Mouse (Mus musculus): ENCODE data around the gene Actn1.

Actn1 gene

DNA sequence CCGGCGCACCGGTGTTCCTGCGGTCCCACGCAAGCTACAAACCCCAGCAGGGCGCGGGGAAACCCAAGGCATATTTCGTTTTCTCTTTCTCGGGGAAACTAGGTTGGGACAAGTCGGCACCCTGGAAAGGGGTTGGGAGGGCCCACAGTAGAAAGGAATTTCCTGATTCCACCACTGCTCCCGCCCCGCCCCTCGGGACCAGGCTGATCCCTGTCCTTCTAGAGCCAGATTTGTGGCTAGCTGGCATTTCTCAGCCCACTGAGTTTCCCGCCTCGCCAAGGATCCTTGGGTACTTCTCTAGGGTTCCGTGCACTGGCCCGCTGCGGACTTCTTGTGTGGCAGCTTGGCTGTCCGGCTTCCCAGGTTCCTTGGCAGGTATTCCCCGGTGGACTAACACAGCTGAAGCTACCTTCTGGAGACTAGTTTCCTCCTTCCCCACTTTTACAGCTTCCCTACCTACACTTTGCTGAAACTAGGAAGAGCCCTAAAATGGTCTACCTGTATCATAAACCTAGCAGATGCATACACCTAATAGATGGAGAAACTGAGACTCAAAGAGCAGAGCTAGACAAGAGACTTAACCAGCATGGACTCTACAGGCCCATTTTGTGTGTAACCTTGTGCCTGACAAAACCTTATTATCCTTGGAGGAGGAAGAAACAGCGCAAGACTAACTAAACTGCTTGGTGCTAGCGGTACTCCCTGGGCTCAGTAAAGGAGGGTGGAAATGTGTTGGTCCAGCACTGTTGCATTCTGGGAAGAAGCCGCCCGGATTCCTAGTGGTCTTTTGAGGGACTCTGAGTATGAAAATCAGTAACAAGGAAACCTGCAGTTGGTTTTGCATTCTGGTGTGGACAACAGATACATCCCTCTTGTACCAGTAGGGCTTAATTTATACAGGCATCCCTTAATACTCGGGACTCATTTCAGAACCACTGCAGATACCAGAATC is 849 bp upstream of the Actn1 start:
- in situ Hi-C loops (cut with MboI; ENCODE audit: unreplicated experiment in 2 of 2), result no loop called here

DNA sequence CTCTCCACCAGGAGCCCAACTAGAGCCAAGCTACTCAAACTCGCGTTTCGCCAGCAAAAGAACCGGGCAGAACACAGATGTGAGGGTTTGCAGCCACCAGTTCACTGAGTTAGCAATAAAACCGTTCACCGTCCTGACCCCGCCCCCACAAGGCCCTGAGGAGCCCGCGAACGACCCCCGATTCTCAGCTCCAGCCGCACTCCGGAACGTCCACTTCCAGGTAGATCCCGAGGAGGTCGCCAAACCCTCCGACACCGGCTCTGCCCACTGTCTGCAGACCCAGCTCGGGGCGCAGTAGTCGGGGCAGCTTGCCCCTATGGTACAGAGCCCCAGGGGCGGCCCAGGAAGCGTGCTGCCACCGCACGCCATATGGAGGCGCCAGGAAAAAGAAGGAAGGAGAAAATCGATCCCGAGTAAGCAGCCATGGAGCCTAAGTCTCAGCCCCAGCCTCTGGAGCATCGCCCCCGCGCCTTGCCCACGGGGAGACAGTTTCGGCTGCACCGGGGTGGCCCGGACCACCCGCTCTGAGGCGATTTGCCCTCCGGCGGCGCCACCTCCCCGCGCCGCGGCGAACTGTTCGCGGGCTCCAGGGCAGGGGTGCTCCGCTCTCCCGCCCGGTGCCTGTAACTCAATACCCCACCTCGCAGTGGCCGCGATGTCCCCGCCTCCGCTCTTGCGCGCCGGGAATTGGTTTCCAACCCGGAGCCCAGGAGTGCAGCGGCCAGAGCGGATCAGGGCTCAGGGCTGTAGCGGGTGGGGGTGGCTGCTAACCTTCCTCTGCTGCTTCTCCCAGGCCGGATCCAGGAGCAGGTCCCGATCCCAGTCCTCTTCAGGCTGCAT is 735 bp downstream of the Actn1 start:
- in situ Hi-C loops (cut with MboI; ENCODE audit: unreplicated experiment in 2 of 2), result loop anchor here (5.0 kb wide), 3 partner anchors 42 to 118 kb away; no protein-coding TSS in a partner anchor

DNA sequence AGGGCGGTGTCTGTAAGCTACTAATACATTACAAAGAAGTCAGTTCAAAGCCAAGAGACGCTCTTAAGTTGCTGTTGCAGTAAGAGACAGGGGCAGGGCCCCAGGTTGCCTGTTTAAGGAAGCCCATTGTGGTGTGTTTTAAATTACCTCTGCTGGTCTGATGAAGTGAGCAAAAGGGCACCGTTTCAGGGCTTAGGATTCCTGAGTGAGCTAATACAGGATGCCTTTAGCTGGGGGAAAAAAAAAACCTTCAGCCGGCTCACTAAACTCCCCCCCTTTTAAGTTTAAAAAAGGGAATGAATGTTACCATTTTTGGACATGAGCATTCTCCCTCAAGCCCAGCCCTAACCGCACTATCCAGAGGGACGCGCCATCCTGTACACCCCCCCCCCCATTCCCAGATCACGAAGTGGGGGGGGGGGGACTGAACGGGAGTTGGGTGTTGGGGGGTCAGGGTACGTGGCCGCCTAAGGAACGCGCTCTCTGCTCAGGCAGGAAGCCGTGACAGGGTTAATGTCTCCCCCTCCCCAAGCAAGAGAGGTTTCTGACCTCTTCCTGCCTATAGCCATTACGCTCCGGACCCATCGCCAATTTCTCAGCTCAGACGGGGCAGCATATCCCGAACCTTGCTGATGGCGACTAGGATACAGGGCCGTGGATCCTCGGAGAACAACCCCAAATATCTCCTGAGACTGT is 1.5 kb downstream of the Actn1 start:
- in situ Hi-C loops (cut with MboI; ENCODE audit: unreplicated experiment in 2 of 2), result loop anchor here (5.0 kb wide), 3 partner anchors 41 to 119 kb away; no protein-coding TSS in a partner anchor

DNA sequence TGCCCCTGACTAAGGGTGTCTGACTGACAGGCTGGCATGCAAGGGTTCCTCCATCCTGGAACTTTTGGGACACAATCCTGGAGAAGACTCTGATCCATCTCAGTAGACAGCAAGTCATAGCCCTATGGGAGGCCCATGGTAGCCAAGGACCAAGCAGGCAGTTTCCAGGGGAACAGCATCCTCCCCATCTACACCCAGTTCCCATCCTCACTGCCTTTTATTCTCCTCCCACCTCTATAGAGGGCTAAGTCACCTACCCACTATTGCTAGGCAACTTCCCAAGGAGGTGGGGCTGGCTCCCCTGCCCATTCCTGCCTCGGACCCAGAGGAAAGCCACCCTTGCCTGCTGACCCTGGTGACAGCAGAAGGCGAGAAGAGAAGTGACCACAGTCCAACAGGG is 8.2 kb downstream of the Actn1 start:
- in situ Hi-C loops (cut with MboI; ENCODE audit: unreplicated experiment in 2 of 2), result no loop called here

DNA sequence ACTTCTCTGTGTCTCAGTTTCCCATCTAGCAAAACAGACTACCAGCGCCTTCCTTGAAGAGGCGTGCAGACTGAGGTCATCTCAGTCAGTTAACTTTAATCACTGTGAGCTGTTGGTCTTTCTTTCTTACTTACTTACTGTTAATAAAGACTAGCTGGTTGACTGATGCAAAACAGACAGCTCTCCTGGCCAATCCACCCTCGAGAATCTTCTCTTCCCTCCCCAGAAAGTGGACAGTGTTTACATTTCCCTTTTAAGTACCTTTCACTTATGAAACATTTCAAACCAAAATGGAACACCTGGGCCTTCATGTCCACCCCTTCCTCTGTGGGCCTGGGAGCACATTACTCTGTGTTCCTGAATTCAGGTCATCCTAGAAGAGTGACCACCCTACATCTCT is 8.6 kb downstream of the Actn1 start:
- in situ Hi-C loops (cut with MboI; ENCODE audit: unreplicated experiment in 2 of 2), result no loop called here

DNA sequence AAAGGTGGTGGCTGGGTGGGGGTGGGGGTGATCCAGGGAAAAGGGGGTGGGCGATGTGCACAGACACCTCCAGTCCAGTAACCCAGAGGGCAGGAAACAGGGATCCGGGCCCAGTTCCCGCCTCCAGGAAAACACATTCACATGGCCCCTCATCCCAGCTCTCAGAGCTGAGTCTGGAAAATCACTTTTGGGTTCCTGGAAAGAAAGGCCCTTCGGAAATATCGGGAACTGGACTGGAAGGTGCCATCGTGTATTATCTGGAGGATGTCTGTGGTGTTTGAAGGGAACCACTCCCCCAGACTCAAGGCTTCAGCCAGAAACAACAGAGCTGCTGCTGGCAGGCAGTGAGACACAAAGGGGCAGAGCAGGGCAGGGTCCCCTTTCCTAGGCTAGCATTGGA is 10.6 kb downstream of the Actn1 start:
- in situ Hi-C loops (cut with MboI; ENCODE audit: unreplicated experiment in 2 of 2), result no loop called here

DNA sequence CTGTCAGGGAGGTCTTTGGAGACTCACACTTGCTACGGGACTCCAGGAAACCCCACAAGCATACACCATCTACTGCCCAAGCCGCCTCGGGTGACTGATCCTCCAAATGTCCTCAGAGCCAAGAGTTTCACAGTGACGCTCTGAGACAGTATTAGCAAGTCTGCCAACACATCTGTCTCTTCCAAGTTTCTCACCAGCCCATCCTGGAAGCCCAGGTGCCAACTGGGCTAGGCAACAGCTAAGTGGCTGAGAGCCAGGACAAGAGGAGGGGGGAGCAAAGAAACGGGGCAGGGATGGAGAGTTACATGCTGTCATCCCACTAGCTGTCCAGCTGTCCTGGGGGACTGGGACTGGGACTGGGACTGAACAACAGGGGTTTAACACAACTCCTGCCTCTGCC is 13.1 kb downstream of the Actn1 start:
- in situ Hi-C loops (cut with MboI; ENCODE audit: unreplicated experiment in 2 of 2), result no loop called here

DNA sequence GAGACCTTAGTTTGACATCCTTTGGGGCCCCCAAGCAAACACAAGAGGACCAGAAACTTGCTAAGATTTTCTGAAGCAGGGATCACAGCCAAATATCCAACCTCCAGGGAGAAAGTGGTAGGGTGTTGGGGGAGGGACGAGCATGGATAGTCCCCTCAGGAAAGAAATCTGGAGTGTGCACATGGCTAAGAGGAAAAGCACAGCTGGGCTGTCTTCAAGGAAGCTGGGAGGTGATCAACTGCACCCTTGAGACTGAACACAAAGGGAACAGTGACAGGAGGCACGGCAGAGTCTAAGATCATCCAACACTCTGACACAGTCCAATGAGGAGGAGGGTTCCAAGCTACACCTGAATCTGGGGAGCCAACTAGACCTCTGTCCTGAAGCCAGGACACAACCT is 13.7 kb downstream of the Actn1 start:
- in situ Hi-C loops (cut with MboI; ENCODE audit: unreplicated experiment in 2 of 2), result no loop called here

DNA sequence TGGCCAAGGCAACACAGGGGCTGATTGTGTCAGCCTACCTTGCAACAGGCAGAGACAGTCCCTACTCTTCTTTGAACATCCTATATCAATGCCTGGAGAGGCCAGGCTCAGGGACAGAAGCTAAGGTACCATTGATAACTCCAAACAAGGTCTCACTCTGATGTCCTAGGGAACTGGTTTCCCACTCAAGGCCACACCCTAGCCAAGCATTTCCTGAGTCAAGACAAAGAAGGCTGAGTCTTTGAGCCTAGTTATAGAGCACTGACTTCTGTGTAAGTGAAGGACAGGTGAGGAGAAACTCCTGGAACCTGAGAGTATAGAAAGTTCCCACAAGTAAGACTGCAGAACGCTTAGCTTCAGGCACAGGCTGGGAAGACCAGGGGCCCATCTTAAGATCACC is 15.4 kb downstream of the Actn1 start:
- in situ Hi-C loops (cut with MboI; ENCODE audit: unreplicated experiment in 2 of 2), result no loop called here

DNA sequence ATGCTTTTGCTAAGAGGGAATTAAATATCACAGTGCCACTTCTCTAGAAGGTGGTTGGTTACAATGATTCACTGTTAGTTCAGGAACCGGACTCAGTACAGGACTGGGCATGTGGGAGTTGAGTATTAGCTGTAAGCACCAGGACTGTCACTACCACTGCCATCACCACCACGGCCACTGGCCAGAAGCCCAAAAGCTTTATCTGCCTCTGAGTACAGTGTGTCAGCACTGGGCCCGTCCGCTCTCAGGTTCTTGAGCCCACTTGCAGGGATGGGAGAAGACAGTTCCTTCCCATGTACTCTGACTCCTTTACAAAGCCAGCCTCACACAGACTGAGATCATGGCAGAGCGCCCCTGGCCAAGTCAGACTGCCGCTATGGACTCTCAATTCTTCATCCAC is 16.0 kb downstream of the Actn1 start:
- in situ Hi-C loops (cut with MboI; ENCODE audit: unreplicated experiment in 2 of 2), result no loop called here

DNA sequence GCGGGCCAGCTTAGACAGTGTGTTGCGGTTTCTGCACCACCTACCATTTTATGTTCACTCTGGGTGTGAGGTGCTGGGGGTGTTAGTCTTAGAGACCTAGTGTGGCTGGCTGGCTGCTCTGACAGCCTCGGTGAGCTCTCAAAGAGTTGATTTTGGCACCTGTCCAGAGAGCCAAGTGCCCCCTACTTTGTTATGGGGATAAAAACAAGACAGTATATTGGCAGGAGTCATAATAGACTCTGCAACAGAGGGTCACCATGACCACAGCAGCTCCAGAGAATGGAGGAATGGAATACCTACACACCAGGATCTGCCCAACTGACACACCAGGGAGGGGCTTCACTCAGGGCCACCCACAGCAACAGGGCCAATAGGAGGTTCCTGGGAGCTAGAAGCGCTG is 16.8 kb downstream of the Actn1 start:
- in situ Hi-C loops (cut with MboI; ENCODE audit: unreplicated experiment in 2 of 2), result no loop called here

DNA sequence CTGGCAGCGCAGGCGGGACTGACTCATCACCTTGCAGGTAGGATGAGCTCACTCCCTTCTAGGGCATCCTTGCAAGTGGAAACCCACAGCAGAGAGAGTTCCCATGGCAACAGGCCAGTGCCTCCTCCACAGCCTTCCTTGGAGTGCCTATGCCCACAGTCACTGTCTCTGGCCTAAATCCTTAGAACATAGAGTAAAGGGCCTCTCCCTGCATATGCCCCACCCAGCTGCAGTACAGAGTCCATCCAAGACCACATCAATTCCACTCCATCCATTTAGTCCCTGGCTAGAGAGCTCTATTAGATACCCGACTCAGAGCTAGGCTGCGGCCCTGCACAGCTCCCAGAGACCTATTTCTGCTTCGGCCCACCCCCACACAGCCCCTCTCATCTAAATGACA is 20.7 kb downstream of the Actn1 start:
- in situ Hi-C loops (cut with MboI; ENCODE audit: unreplicated experiment in 2 of 2), result no loop called here

DNA sequence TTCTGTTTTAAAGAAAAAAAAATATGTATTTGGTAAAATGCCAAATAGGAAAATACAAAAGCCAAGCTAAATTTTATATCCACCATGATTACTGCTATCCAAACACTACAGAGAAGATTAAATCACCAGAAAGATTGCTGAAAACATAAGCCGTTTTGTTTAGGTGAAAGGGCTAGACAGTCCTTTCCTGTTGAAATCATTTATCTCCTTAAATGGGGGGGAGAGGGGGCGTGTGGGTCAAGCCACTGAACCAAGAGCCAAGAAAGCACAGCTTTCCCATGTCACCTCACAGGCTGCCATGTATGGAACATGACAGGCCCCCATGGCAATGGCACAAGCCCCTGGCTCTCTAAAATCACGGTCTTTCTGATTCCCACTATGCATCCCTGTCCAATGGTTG is 21.6 kb downstream of the Actn1 start:
- in situ Hi-C loops (cut with MboI; ENCODE audit: unreplicated experiment in 2 of 2), result no loop called here

DNA sequence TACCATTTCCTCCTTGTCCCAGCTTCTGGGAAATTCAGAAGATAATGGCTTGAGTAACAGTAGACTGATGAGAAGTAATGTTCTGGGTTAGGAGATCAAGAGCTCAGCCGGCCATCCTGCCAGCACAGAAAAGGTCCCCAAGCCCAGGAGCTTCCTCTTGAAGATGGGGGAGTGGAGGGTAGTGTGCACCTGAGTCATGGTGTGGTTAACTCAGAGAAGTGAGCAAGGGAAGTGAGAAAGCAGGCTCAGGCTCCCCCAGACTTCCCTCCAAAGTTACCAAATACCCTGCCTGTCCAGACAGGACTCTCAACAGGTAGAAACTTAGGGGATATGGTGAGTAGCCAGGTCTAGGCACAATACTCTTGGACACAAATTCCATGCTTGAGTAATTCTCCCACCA is 24.9 kb downstream of the Actn1 start:
- in situ Hi-C loops (cut with MboI; ENCODE audit: unreplicated experiment in 2 of 2), result no loop called here

DNA sequence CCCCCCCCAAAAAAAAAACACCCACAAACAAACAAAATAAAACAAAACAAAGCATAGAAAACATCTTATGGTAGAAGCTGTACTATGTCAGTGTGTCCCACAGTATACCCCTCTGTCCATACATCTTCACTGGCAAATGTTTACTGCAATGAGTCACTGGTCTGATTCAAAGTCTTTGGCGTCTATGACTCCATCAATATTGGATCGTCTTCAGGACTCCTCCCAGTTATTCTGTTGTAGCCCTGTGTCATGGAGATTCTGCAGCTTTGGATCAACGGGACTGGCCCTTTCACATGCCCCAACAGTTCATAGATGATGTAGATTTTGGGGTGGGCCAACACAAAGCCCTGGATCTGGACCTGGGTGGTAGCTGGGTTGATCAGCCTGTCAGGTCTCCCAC is 25.9 kb downstream of the Actn1 start:
- in situ Hi-C loops (cut with MboI; ENCODE audit: unreplicated experiment in 2 of 2), result no loop called here

DNA sequence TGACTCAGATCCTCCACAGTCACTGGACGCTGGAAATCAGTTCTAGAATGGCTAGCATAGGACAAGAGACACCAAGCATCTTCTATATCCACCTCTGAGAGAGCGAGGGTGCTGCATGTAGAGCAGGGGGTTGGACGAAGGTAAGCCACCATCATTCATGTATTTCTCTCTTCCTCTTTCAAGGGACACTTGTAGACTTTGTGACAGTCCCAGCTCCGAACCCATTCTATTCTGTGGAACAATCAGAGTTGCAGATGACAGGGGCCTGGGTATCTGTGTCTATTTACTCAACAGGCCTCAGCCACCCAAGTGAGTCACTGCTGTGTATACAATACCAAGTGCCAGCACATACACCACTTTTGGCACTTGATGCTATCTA is 27.3 kb downstream of the Actn1 start:
- in situ Hi-C loops (cut with MboI; ENCODE audit: unreplicated experiment in 2 of 2), result no loop called here

DNA sequence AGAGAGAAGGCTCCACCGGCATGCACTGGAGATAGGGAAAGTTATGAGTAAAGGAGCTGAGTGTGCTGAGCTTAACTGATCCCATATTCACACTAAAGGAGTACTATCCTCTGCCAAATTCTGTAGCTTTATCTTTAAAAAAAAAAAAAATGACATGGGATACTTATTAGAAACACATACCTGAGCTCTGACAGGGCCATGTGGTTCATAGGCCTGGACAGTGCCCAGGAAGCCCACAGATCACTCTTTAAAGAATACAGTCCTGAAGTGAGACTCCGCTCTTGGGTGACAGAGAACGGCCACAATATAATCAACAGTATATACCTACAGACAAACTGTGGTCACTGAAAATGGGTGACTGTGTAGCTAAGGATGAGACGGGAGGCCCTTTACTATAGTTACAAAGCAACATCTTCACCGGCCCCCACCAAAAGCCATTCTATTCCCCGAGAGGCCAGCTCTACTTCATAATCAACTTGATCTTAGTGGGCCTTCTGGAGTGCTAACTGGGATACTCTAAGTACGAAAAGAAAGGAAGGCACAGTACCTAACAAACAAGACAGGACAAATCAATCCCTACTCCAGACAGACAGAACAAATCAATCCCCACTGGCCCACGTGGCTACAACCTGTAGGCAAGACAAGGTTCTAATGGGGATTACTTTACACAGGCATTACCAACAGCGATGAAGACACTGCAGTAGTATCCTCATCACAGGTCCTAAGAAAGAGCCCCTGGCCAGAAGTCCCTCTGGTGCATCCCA is 27.9 kb downstream of the Actn1 start:
- in situ Hi-C loops (cut with MboI; ENCODE audit: unreplicated experiment in 2 of 2), result no loop called here

DNA sequence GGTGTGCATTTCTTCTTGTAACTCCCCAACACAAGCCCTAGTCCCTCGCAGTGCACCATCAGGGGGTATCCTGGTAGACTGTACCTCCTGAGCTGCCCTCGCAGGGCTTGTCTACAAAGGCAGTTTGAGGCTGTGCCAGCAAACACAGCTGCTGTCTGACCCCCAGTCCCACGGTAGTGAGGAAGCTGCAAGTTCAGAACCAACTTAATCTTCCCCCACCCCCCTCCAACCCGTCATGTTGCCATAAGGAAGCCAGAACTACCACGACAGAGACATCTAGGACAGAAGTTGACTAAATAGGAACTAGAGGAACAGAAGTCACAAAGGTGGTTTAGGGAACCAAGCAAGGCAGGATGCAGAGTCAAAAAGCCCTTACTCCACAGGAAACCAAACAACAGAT is 28.9 kb downstream of the Actn1 start:
- in situ Hi-C loops (cut with MboI; ENCODE audit: unreplicated experiment in 2 of 2), result no loop called here

DNA sequence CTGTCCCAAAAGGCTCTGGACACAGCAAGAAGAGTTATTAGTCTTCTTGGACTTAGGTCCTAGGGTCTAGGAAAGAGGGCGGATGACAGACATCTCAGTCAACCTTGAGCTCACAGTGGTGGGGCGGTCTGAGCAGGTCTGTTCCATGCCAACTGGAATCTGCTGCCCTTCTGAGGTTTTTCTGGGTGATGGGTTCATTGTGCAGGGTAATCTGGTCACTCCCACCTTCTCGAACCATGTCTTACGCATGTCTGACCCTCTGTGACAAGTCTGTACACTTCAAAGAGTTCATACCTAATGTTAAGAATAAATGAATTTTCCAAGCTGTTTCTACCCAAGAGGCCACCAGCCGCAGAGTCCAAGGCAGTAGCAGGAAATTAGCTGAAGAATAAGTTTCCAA is 29.3 kb downstream of the Actn1 start:
- in situ Hi-C loops (cut with MboI; ENCODE audit: unreplicated experiment in 2 of 2), result no loop called here

DNA sequence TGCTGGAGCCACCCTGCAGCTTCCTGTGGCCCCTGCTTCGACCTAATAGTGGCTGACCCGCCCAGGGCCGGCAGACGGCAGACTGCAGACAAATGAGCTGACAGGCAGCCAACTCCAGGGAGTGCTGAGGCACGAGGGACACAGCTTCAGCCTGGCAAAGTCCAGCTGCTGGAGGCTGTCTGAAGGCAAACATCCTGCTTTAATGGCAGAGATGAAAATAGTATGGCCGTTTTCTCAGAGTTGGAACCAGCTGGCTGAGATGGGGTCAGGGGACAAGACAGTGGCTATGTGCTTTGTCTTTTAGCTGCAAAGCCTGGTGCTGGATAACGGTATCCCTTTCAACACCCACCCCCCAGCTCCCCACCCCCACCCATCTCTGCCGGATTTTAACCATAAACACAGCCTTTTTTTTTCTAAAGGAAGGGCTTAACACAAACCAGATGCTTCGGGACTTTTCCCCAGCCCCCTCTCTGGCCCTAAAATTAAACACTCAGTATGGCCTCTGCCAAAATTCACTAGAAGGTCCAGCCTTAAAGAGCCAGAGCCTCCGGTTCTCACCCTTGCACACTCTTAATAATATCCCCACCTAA is 30.0 kb downstream of the Actn1 start:
- in situ Hi-C loops (cut with MboI; ENCODE audit: unreplicated experiment in 2 of 2), result no loop called here

Measured in v-Abl transformed pro-B cells (cell line).